Mouse (Mus musculus) MEL (cell line): ENCODE measurements around the gene Dlg2. TPM values are rescaled to one million over a fixed set of nuclear protein-coding genes. Genes with fewer than 3 reads are reported as not detected.

Experiments used
- DNase-seq: peaks from one replicate; pipeline ENCODE4 v3.0.0; 2011; ENCODE audit warnings: low read depth, low spot score
- H3K27ac ChIP-seq: 2 replicates; pipeline ENCODE4 v1.5.1; 2012; ENCODE audit warnings: low read depth, mild to moderate bottlenecking, control low read depth, low read length, moderate library complexity; ENCODE audit not compliant: control insufficient read depth
- H3K27me3 ChIP-seq, 2 experiments: fragments of 150-350 bp in 1 of 2; sonication (generic) in 1 of 2; 2 replicates each; pipeline ENCODE4 v1.6.1; 2012; ENCODE audit warnings: low read length in 2 of 2, mild to moderate bottlenecking in 2 of 2, improper control_type of control experiment in 1 of 2, moderate library complexity in 1 of 2; ENCODE audit not compliant: insufficient read depth in 2 of 2, control insufficient read depth in 1 of 2
- H3K36me3 ChIP-seq, 2 experiments: 2 replicates each; pipeline ENCODE4 v1.6.1; 2012 to 2014; ENCODE audit warnings: low read length in 2 of 2, improper control_type of control experiment in 1 of 2, inconsistent platforms in 1 of 2, mild to moderate bottlenecking in 1 of 2; ENCODE audit not compliant: insufficient read depth in 2 of 2, control insufficient read depth in 1 of 2
- H3K4me1 ChIP-seq, 2 experiments: fragments of 150-350 bp in 1 of 2; sonication (generic) in 1 of 2; 2 replicates each; pipeline ENCODE4 v1.6.1; 2012; ENCODE audit warnings: low read length in 2 of 2, improper control_type of control experiment in 1 of 2, mild to moderate bottlenecking in 1 of 2; ENCODE audit not compliant: insufficient read depth in 2 of 2, control insufficient read depth in 1 of 2
- H3K4me3 ChIP-seq, 2 experiments: fragments of 150-350 bp in 1 of 2; sonication (generic) in 1 of 2; 2 replicates each; pipeline ENCODE4 v1.5.1; 2012; ENCODE audit warnings: low read depth in 2 of 2, low read length in 2 of 2, mild to moderate bottlenecking in 2 of 2, moderate library complexity in 2 of 2, control low read depth in 1 of 2, improper control_type of control experiment in 1 of 2; ENCODE audit not compliant: control insufficient read depth in 1 of 2, insufficient read depth in 1 of 2
- H3K79me2 ChIP-seq: 2 replicates; pipeline ENCODE4 v1.6.1; 2012; ENCODE audit warnings: mild to moderate bottlenecking, low read length, moderate library complexity; ENCODE audit not compliant: control insufficient read depth, poor library complexity, insufficient read depth
- H3K9ac ChIP-seq: 2 replicates; pipeline ENCODE4 v1.6.1; 2012; ENCODE audit warnings: low read depth, mild to moderate bottlenecking, control low read depth, low read length, moderate library complexity; ENCODE audit not compliant: control insufficient read depth, poor library complexity, severe bottlenecking
- H3K9me3 ChIP-seq: fragments of 150-350 bp; sonication (generic); replicated peaks from 2 replicates; pipeline ENCODE4 v1.6.1; 2012; ENCODE audit warnings: mild to moderate bottlenecking, low read length, improper control_type of control experiment, moderate library complexity; ENCODE audit not compliant: insufficient read depth
- CHD1 ChIP-seq: IDR thresholded peaks from 2 replicates; pipeline ENCODE4 v1.6.1; 2012; ENCODE audit warnings: low read depth, mild to moderate bottlenecking, inconsistent platforms, low read length, improper control_type of control experiment
- ELF1 ChIP-seq: IDR thresholded peaks from 2 replicates; pipeline ENCODE4 v1.6.1; 2014; ENCODE audit warnings: low read depth, mild to moderate bottlenecking, inconsistent platforms, low read length, improper control_type of control experiment, moderate library complexity
- EP300 ChIP-seq, 2 experiments: IDR thresholded peaks; 2 replicates each; pipeline ENCODE4 v1.6.1; 2011; ENCODE audit warnings: improper control_type of control experiment in 2 of 2, low read length in 2 of 2, low read depth in 1 of 2, mild to moderate bottlenecking in 1 of 2
- KAT2A ChIP-seq: conservative IDR thresholded peaks from 2 replicates; pipeline ENCODE4 v1.6.1; 2012; ENCODE audit warnings: low read depth, low read length, improper control_type of control experiment, inconsistent platforms
- MAX ChIP-seq: IDR thresholded peaks from 2 replicates; pipeline ENCODE4 v1.6.1; 2011; ENCODE audit warnings: low read length, improper control_type of control experiment
- MAZ ChIP-seq: IDR thresholded peaks from 2 replicates; pipeline ENCODE4 v1.6.1; 2012; ENCODE audit warnings: low read depth, mild to moderate bottlenecking, inconsistent platforms, low read length, improper control_type of control experiment
- MEF2A ChIP-seq: IDR thresholded peaks from 2 replicates; pipeline ENCODE4 v1.6.1; 2014; ENCODE audit warnings: low read depth, mild to moderate bottlenecking, inconsistent platforms, low read length, improper control_type of control experiment; ENCODE audit not compliant: poor library complexity, insufficient replicate concordance, severe bottlenecking; ENCODE audit errors: extremely low read depth
- MXI1 ChIP-seq: IDR thresholded peaks from 2 replicates; pipeline ENCODE4 v1.6.1; 2011; ENCODE audit warnings: mild to moderate bottlenecking, low read depth, low read length, improper control_type of control experiment
- NELFE ChIP-seq: IDR thresholded peaks from 2 replicates; pipeline ENCODE4 v1.6.1; 2011; ENCODE audit warnings: low read depth, low read length, improper control_type of control experiment
- POLR2AphosphoS5 ChIP-seq: IDR thresholded peaks from 2 replicates; pipeline ENCODE4 v1.6.1; 2012; ENCODE audit warnings: low read depth, borderline replicate concordance, mild to moderate bottlenecking, inconsistent platforms, low read length, moderate library complexity, mixed read lengths
- RAD21 ChIP-seq: IDR thresholded peaks from 2 replicates; pipeline ENCODE4 v1.6.1; 2011; ENCODE audit warnings: mild to moderate bottlenecking, low read depth, low read length, improper control_type of control experiment
- RCOR1 ChIP-seq: IDR thresholded peaks from 2 replicates; pipeline ENCODE4 v1.6.1; 2012; ENCODE audit warnings: low read depth, mild to moderate bottlenecking, inconsistent platforms, low read length, improper control_type of control experiment
- TCF12 ChIP-seq: IDR thresholded peaks from 2 replicates; pipeline ENCODE4 v1.6.1; 2014; ENCODE audit warnings: low read depth, mild to moderate bottlenecking, inconsistent platforms, low read length, improper control_type of control experiment, moderate library complexity
- ZC3H11A ChIP-seq: IDR thresholded peaks from 2 replicates; pipeline ENCODE4 v1.6.1; 2012; ENCODE audit warnings: low read depth, mild to moderate bottlenecking, inconsistent platforms, low read length, improper control_type of control experiment
- ZMIZ1 ChIP-seq: IDR thresholded peaks from 2 replicates; pipeline ENCODE4 v1.6.1; 2012; ENCODE audit warnings: low read depth, mild to moderate bottlenecking, inconsistent platforms, low read length, improper control_type of control experiment, moderate library complexity
- polyA plus RNA-seq, 2 experiments: library from polyadenylated mRNA; stranded (reverse) in 1 of 2; unstranded in 1 of 2; fragments of >175 nt in 1 of 2; fragments of >200 nt in 1 of 2; gene quantifications; 2 replicates each; pipeline versions ENCODE4 v1.2.1 to v1.2.4; 2012; ENCODE audit warnings: low replicate concordance in 2 of 2, low read depth in 1 of 2; ENCODE audit not compliant: insufficient read length in 2 of 2, insufficient read depth in 1 of 2, missing spikeins in 1 of 2
- total RNA-seq: library from RNA; depleted of rRNA; stranded (reverse); fragments of 300-350 nt; gene quantifications from 2 replicates; pipeline ENCODE4 v1.2.3, GENCODE M21; 2012

Gene Dlg2
- total and polyA plus RNA-seq, 3 experiments = 0.04 TPM; not detected in 2

DNA sequence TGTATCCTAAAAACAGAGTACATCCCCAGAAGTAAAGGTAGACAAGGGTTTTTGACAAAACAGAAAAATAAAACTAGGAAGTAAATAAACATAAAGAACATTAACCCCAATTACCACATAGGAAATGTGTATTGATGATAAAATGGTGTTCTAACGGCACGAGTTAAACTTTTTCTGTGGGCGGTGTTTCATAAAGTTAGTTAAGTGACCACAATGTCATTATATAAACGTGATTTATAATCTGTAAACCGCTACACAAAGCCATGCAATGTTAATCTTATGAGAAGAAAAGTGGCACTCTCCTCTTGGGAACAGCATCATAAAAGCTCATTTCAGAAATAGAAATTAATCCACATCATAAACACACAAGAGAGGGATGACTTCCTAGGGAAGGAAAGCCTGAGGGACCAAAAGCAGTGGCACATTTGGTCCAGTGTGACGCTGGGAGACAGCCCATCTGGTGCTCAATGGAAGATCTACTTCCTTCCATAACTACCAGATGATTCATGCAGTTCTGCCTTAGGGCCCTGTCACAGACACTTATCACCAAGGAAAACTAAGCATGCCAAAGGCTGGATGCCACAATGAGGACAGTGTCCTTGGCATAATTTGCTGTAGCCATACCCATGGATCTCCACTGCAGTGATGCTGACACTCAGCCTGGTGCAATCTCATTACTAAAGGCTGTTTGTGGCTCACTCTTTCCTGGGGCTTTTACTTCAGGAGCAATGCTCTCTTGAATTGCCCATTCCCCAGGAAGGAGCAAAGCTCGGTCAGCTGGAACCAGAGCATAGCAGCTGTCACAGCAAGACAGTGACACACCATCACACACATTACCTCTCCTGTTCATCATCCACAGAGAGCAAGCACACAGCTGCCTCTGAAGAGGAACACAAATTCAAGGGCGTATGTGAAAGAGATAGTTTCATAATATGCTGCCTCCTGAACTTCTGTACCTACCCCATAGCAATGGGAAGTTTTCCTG lies 1963.3 kb downstream of the Dlg2 start:
- Histone ChIP-seq H3K4me1 (no peaks in the 10 kb centered on the region), H3K9ac (no peak overlapping the region), H3K27me3 (no peaks in the 10 kb centered on the region), H3K79me2 (no peaks in the 10 kb centered on the region), H3K4me3 (no peak overlapping the region), H3K9me3 (no peaks in the 10 kb centered on the region), H3K36me3 (no peaks in the 10 kb centered on the region), H3K27ac (no peak overlapping the region)
- TF ChIP-seq TCF12 (no peak), MEF2A (no peak), KAT2A (no peak), ZMIZ1 (no peak), EP300 (IDR thresholded peaks at IDR 0.05; ENCODE audit: low read depth in 1 of 2, low read length in 2 of 2) (no peak), ZC3H11A (no peak), RAD21 (no peak), NELFE (no peak)
- no peak for DNase-seq

DNA sequence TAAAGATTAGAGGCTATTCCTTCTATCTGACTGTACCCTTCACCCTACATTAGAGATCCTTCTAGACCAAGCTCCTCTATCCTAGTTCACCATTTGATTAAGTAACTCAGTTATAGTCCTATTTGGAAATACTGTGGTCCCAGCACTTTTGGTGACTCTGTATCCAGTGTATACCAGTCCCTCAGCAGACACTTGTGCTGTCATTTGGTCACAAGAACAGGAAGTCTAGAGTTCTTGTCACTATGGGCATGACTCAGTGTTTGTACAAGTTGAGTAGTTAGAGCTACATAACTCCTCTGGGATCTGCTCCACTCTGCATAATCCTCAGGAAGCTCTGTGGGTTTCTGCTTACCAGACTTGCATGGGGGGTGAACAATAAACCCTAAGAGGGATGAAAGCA lies 1965.1 kb downstream of the Dlg2 start:
- no peaks in the 10 kb centered on the region for H3K27me3 ChIP-seq
- TF ChIP-seq EP300 (IDR thresholded peaks at IDR 0.05; ENCODE audit: low read depth in 1 of 2, low read length in 2 of 2) (no peak), CHD1 (no peak), RCOR1 (no peak), POLR2AphosphoS5 (no peak), MEF2A (no peak), MXI1 (no peak), MAZ (no peak), ELF1 (no peak), ZMIZ1 (no peak), NELFE (no peak), KAT2A (no peak), MAX (no peak)
- TF ChIP-seq, all 39 proteins: peak for 0
- Histone ChIP-seq H3K79me2 (no peaks in the 10 kb centered on the region), H3K9me3 (no peaks in the 10 kb centered on the region), H3K27ac (no peak overlapping the region), H3K9ac (no peak overlapping the region), H3K4me3 (no peak overlapping the region), H3K4me1 (no peaks in the 10 kb centered on the region), H3K36me3 (no peaks in the 10 kb centered on the region)
- DNase-seq = no peak
